Mouse (Mus musculus) CH12.LX (cell line): ENCODE results near the gene Dnah17. TPM values are rescaled to one million over a fixed set of nuclear protein-coding genes. Genes with fewer than 3 reads are reported as not detected.

Experiments used
- DNase-seq: peaks from one replicate; pipeline ENCODE4 v3.0.0-alpha.2; 2013; ENCODE audit errors: extremely low read depth
- H3K27ac ChIP-seq: 2 replicates; pipeline ENCODE4 v1.5.1; 2012; ENCODE audit warnings: low read depth, mild to moderate bottlenecking, control low read depth, moderate library complexity; ENCODE audit not compliant: insufficient read depth
- H3K27me3 ChIP-seq: replicated peaks from 2 replicates; pipeline ENCODE3; 2012; ENCODE audit warnings: inconsistent platforms
- H3K36me3 ChIP-seq, 2 experiments: replicated peaks in 1 of 2; 2 replicates each; pipeline versions ENCODE3 to v1.6.1; 2012; ENCODE audit warnings: inconsistent platforms in 1 of 2, low read length in 1 of 2, mild to moderate bottlenecking in 1 of 2, mixed read lengths in 1 of 2, moderate library complexity in 1 of 2; ENCODE audit not compliant: control insufficient read depth in 1 of 2, insufficient read depth in 1 of 2
- H3K4me1 ChIP-seq, 2 experiments: 2 replicates each; pipeline ENCODE4 v1.6.1; 2012; ENCODE audit warnings: inconsistent platforms in 1 of 2, moderate library complexity in 1 of 2; ENCODE audit not compliant: insufficient read depth in 2 of 2, control insufficient read depth in 1 of 2
- H3K4me2 ChIP-seq: 2 replicates; pipeline ENCODE4 v1.6.1; 2012; ENCODE audit warnings: low read depth, mild to moderate bottlenecking, control low read depth; ENCODE audit not compliant: poor library complexity, insufficient read depth, severe bottlenecking
- H3K4me3 ChIP-seq, 3 experiments: fragments of 150-350 bp in 1 of 3; sonication (generic) in 1 of 3; replicated peaks in 1 of 3; 2 replicates each; pipeline versions ENCODE3 to v1.5.1; 2011 to 2012; ENCODE audit warnings: low read depth in 2 of 3, low read length in 2 of 3, mild to moderate bottlenecking in 2 of 3, moderate library complexity in 2 of 3, control low read depth in 1 of 3, improper control_type of control experiment in 1 of 3, inconsistent platforms in 1 of 3, mixed read lengths in 1 of 3; ENCODE audit not compliant: poor library complexity in 1 of 3
- H3K79me2 ChIP-seq: replicated peaks from 2 replicates; pipeline ENCODE4 v1.6.1; 2012; ENCODE audit warnings: mild to moderate bottlenecking, moderate library complexity; ENCODE audit not compliant: control insufficient read depth, poor library complexity, insufficient read depth, severe bottlenecking; ENCODE audit errors: extremely low read depth
- H3K9ac ChIP-seq: 2 replicates; pipeline ENCODE4 v1.6.1; 2012; ENCODE audit warnings: low read depth, mild to moderate bottlenecking, control low read depth, moderate library complexity; ENCODE audit not compliant: insufficient read depth
- H3K9me3 ChIP-seq: replicated peaks from 2 replicates; pipeline ENCODE3; 2012; ENCODE audit warnings: low read length, inconsistent platforms, mixed read lengths
- CHD2 ChIP-seq: IDR thresholded peaks from 2 replicates; pipeline ENCODE4 v1.6.1; 2011; ENCODE audit warnings: low read length, improper control_type of control experiment
- EP300 ChIP-seq: IDR thresholded peaks from 2 replicates; pipeline ENCODE4 v1.6.1; 2011; ENCODE audit warnings: low read length, improper control_type of control experiment
- ETS1 ChIP-seq: conservative IDR thresholded peaks from 2 replicates; pipeline ENCODE4 v1.6.1; 2012; ENCODE audit warnings: low read depth, mild to moderate bottlenecking, inconsistent platforms, low read length, improper control_type of control experiment, moderate library complexity
- GABPA ChIP-seq: IDR thresholded peaks from 2 replicates; pipeline ENCODE4 v1.6.1; 2012; ENCODE audit warnings: low read depth, low read length, improper control_type of control experiment, inconsistent platforms; ENCODE audit not compliant: insufficient replicate concordance
- IRF4 ChIP-seq: IDR thresholded peaks from 2 replicates; pipeline ENCODE4 v1.6.1; 2014; ENCODE audit warnings: low read depth, mild to moderate bottlenecking, inconsistent platforms, low read length, improper control_type of control experiment
- JUN ChIP-seq: IDR thresholded peaks from 2 replicates; pipeline ENCODE4 v1.6.1; 2011; ENCODE audit warnings: low read depth, mild to moderate bottlenecking, low read length, improper control_type of control experiment, moderate library complexity; ENCODE audit not compliant: insufficient read depth
- JUND ChIP-seq: conservative IDR thresholded peaks from 2 replicates; pipeline ENCODE4 v1.6.1; 2011; ENCODE audit warnings: low read depth, low read length, improper control_type of control experiment
- MAFK ChIP-seq: IDR thresholded peaks from 2 replicates; pipeline ENCODE4 v1.6.1; 2011; ENCODE audit warnings: low read length, improper control_type of control experiment; ENCODE audit not compliant: insufficient replicate concordance
- MAX ChIP-seq: IDR thresholded peaks from 2 replicates; pipeline ENCODE4 v1.6.1; 2011; ENCODE audit warnings: low read length, improper control_type of control experiment
- MAZ ChIP-seq: IDR thresholded peaks from 2 replicates; pipeline ENCODE4 v1.6.1; 2012; ENCODE audit warnings: low read depth, mild to moderate bottlenecking, inconsistent platforms, low read length, improper control_type of control experiment, moderate library complexity
- MEF2A ChIP-seq: IDR thresholded peaks from 2 replicates; pipeline ENCODE4 v1.6.1; 2014; ENCODE audit warnings: low read depth, mild to moderate bottlenecking, inconsistent platforms, low read length, improper control_type of control experiment, borderline replicate concordance
- MXI1 ChIP-seq: IDR thresholded peaks from 2 replicates; pipeline ENCODE4 v1.6.1; 2011; ENCODE audit warnings: mild to moderate bottlenecking, low read depth, low read length, improper control_type of control experiment
- NRF1 ChIP-seq: IDR thresholded peaks from 2 replicates; pipeline ENCODE4 v1.6.1; 2014; ENCODE audit warnings: low read depth, mild to moderate bottlenecking, inconsistent platforms, low read length, improper control_type of control experiment, moderate library complexity
- PAX5 ChIP-seq: IDR thresholded peaks from 2 replicates; pipeline ENCODE4 v1.6.1; 2012; ENCODE audit warnings: low read length, inconsistent platforms, mixed read lengths
- POLR2A ChIP-seq: IDR thresholded peaks from 2 replicates; pipeline ENCODE4 v1.6.1; 2011; ENCODE audit warnings: low read depth, mild to moderate bottlenecking, improper control_type of control experiment, low read length
- RCOR1 ChIP-seq: conservative IDR thresholded peaks from 2 replicates; pipeline ENCODE4 v1.6.1; 2012; ENCODE audit warnings: low read depth, mild to moderate bottlenecking, inconsistent platforms, low read length, improper control_type of control experiment
- SIN3A ChIP-seq: IDR thresholded peaks from 2 replicates; pipeline ENCODE4 v1.6.1; 2012; ENCODE audit warnings: low read length, improper control_type of control experiment, inconsistent platforms
- UBTF ChIP-seq: IDR thresholded peaks from 2 replicates; pipeline ENCODE4 v1.6.1; 2012; ENCODE audit warnings: low read depth, mild to moderate bottlenecking, inconsistent platforms, low read length, improper control_type of control experiment, moderate library complexity
- ZC3H11A ChIP-seq: IDR thresholded peaks from 2 replicates; pipeline ENCODE4 v1.6.1; 2012; ENCODE audit warnings: low read depth, mild to moderate bottlenecking, inconsistent platforms, low read length, improper control_type of control experiment
- ZNF384 ChIP-seq: IDR thresholded peaks from 2 replicates; pipeline ENCODE4 v1.6.1; 2012; ENCODE audit warnings: low read depth, low read length, improper control_type of control experiment, inconsistent platforms
- dilution Hi-C: fragments of 300-500 bp; cut with MboI; formaldehyde crosslinking; loops from 2 replicates; pipeline ENCODE4 v1.14.3; 2020; ENCODE audit warnings: low sequenced_read_pairs; ENCODE audit not compliant: extremely low pct_unique_long_range_greater_than_20kb, extremely low pct_ligation_motif_present
- in situ Hi-C: fragments of 300-500 bp; cut with MboI; formaldehyde crosslinking; loops from 3 replicates; pipeline ENCODE4 v1.14.3; 2019; ENCODE audit warnings: low sequenced_read_pairs, low pct_ligation_motif_present, low pct_unique_long_range_greater_than_20kb, mixed read lengths
- polyA plus RNA-seq: library from polyadenylated mRNA; unstranded; fragments of >175 nt; gene quantifications from 2 replicates; pipeline ENCODE4 v1.2.1, GENCODE M21; 2012; ENCODE audit warnings: low read depth; ENCODE audit not compliant: insufficient read length
- total RNA-seq, 2 experiments: library from RNA; depleted of rRNA; stranded (reverse); fragments of 300-350 nt in 1 of 2; fragments of >200 nt in 1 of 2; gene quantifications; 2 replicates each; pipeline ENCODE4 v1.2.3; 2012 to 2014

Gene Dnah17
- total and polyA plus RNA-seq, 3 experiments = 0.08 to 0.23 TPM; not detected in 1

DNA sequence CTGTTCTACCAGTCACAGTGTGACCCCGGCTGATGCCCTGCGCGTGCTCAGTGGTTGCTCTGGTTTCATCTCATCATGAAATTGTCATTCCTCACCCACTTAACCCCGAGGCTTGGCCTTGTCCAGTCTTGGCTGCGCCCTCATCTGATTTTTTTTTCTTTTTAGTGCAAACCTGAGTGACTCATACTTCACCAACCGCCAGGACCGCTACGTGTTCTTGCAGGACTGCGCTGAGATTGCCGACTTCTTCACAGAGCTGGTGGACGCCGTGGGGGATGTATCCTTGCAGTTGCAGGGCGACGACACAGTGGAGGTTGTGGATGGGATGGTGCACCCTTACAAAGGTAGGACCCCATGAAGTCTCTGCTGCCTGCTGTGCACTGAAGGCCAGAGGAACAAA is 127.3 kb downstream of the Dnah17 start:
- Histone ChIP-seq H3K4me2 (no peak overlapping the region), H3K9me3 (no peaks in the 10 kb centered on the region), H3K36me3 (peaks cover 85 to 96% of the 10 kb centered on the region in 2 experiments), H3K79me2 (peaks cover 18% of the 10 kb centered on the region), H3K4me3 (no peak overlapping the region), H3K27ac (no peak overlapping the region), H3K9ac (no peak overlapping the region), H3K4me1 (peaks cover 32 to 47% of the 10 kb centered on the region in 2 experiments), H3K27me3 (no peaks in the 10 kb centered on the region)
- dilution Hi-C loops = no loop called here
- no peak for TF ChIP-seq EP300
- no peak for TF ChIP-seq MAZ
- no peak for TF ChIP-seq ZC3H11A
- TF ChIP-seq MAX = no peak
- TF ChIP-seq MXI1 = no peak
- TF ChIP-seq CHD2 = no peak
- no peak for TF ChIP-seq PAX5
- TF ChIP-seq UBTF = no peak
- no peak for TF ChIP-seq JUND
- TF ChIP-seq POLR2A = no peak
- TF ChIP-seq ETS1 = no peak
- no peak for TF ChIP-seq MEF2A
- TF ChIP-seq ZNF384 = no peak
- TF ChIP-seq JUN = no peak
- no peak for TF ChIP-seq GABPA
- no peak for TF ChIP-seq RCOR1
- TF ChIP-seq MAFK = no peak
- in situ Hi-C loops = no loop called here
- no peak for DNase-seq

DNA sequence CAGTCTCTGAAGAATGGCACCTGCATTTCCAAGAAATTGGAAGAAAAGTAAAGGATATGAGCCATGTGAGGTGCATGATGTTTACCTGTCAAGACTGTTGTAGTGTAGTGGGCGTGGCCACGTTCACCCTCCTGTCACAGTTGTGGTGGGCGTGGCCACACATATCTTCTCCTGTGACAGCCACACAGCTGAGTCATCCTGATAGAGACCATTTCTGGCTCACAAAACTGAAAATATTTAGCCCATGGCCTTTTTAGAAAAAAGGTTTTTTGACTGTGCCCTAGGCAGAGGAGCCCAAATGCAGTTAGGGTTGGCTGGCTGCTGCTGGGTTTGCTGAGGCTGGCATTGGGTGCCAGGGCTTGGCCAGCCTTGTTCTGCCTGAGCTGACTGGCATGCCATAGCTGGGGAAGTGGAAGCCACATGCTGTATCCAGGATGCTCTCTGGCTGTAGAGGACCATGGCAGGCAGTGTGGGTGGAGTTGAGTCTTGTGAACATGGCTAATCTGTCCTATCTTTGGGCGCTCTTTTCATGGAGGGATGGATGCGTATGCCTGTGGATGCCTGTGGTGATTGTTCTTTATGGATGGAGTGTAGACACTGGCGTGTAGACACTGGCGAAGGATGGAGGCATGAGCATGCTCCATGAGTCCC is 129.7 kb downstream of the Dnah17 start:
- H3K79me2 ChIP-seq = peaks cover 35% of the 10 kb centered on the region
- H3K4me2 ChIP-seq = 0 out of 2 replicates have a peak overlapping the region, but pooled peaks have one; percentile 18
- H3K36me3 ChIP-seq = peaks cover 67 to 91% of the 10 kb centered on the region in 2 experiments
- peak; percentile 81 for DNase-seq
- H3K27ac ChIP-seq = peak overlapping the region; percentile 82
- peaks cover 37 to 51% of the 10 kb centered on the region in 2 experiments for H3K4me1 ChIP-seq
- H3K9ac ChIP-seq = no peak overlapping the region
- H3K9me3 ChIP-seq = no peaks in the 10 kb centered on the region
- no peaks in the 10 kb centered on the region for H3K27me3 ChIP-seq
- TF ChIP-seq IRF4 (peak; percentile 89), RCOR1 (no peak), NRF1 (no peak), EP300 (peak; percentile 22; the same call in 1 of the 2 replicates), MAFK (no peak; the same call in 1 of the 2 replicates), SIN3A (peak; percentile 91), ZNF384 (peak; percentile 44; the same call in 1 of the 2 replicates), MXI1 (peak; percentile 45; the same call in 1 of the 2 replicates), JUN (peak; percentile 60), MEF2A (peak; percentile 86; the same call in 1 of the 2 replicates)
- in situ Hi-C loops (no loop called here), dilution Hi-C loops (no loop called here)
- H3K4me3 ChIP-seq = no peak overlapping the region
